Mouse (Mus musculus): ENCODE results near the gene Nfe2.

- no peak for TF ChIP-seq CTCF (IDR thresholded peaks at IDR 0.05)
- TF ChIP-seq EP300 (IDR thresholded peaks at IDR 0.05), result no peak
These were observed 6.6 kb upstream of the Nfe2 start for GRCm38 (mm10) chr15:103264794-103265193.

Measured in lung, postnatal 0 days (tissue).